Mouse (Mus musculus) left cerebral cortex, postnatal 36 days (tissue): ENCODE measurements at regions not wholly inside any gene's neighbourhood (a gene's known extent, or its start where the extent isn't known, plus 50 kb on each side); places are given as distances from the start of the nearest gene placed in this dataset.

Experiments used
- DNase-seq, 2 experiments: peaks; one replicate each; pipeline ENCODE4 v3.0.0; 2021 to 2022; ENCODE audit warnings: low spot score in 2 of 2, mixed read lengths in 1 of 2
- intact Hi-C: fragments of 180-260 bp; cut with DNase I; formaldehyde crosslinking; loops from one replicate; pipeline ENCODE4 v1.15.1; 2025

- no peak for DNase-seq
- intact Hi-C loops: no loop called here
These were observed 75.5 kb downstream of the Trib2 start for GRCm38 (mm10) chr12:15741219-15741618.

DNA sequence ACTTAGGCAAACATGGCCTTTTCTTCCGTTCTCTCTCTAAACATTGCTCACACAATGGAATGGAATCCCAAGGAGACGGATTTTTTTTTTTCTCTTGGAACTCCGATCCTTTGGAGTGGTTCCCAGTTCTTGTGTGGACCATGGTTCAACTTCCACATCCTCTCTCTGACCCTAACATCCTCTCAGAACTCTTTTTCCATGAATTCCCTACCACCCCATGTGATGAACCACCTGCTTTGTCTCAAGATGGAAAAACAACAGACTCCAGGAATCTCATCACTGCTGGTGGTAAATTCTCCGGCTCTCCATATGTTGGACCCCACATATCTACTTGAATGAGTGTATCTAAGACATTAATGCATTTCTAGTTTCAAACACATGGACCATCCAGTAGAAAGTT lies 77.7 kb downstream of the Trib2 start:
- intact Hi-C loops: no loop called here
- no peak for DNase-seq

GRCm38 (mm10) chr12:15731261-15731660 lies 85.5 kb downstream of the Trib2 start:
- no peak for DNase-seq
- intact Hi-C loops: no loop called here

DNA sequence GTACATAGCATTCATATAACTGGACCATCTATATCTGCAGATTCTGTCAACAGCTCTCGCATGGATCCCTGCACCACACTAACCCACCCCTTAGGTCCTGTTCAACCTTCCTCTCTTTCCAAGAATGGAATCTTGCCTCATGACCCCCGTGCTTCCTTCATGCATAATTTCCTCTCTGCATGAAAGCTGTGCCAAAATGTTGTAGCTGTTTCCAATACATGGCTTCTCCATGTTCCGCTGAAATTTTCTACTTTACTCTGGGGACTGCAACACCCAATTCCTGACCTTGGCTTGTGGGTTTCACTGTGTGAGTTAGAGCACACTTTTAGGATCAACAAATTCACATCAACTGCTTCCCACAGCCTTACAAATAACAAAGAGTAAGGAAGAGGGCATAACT lies 87.0 kb downstream of the Trib2 start:
- no peak for DNase-seq
- intact Hi-C loops: no loop called here

DNA sequence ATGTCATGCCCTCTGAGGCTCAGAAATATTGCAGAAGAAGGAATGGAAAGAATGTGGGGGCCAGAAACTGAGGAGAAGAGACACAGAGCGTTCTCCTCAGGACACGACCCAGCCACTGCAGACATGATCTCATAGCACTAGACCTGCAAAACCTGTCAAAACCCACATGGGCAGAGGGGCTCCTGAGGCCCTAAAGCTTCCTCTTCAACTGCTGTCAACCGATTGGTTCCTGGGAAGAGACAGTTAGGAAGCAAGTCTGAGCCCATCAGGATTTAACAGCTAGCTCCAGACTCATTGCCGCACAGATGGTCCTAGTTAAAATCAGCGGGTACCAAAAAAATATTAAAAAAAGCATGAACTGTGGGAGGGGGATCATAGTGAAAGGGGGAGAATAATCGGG lies 93.2 kb downstream of the Trib2 start:
- no peak for DNase-seq
- intact Hi-C loops: no loop called here

DNA sequence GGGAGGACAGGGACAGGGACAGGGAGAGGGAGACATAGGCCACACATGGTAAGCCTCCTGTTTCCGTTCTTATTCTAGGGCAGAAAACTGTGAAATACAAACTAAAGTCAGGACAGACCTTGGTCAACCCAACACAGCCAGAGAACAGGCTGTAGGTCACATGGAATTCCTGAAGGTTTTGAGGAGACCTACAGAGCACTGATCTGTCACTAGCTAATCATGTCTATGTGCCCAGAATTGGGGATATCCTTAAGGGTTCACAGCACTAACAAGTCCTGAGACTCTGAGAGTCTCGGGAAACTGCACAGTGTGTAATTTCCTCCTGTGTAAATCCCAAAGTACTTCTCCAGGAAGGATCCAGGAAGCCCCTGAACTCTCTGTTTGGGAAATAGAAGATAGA lies 94.6 kb downstream of the Trib2 start:
- intact Hi-C loops: no loop called here
- no peak for DNase-seq

- DNase-seq: no peak
- intact Hi-C loops: no loop called here
These were observed 96.6 kb downstream of the Trib2 start for GRCm38 (mm10) chr12:15720171-15720570.

GRCm38 (mm10) chr12:15718827-15719226 lies 97.9 kb downstream of the Trib2 start:
- DNase-seq: no peak
- intact Hi-C loops: no loop called here

DNA sequence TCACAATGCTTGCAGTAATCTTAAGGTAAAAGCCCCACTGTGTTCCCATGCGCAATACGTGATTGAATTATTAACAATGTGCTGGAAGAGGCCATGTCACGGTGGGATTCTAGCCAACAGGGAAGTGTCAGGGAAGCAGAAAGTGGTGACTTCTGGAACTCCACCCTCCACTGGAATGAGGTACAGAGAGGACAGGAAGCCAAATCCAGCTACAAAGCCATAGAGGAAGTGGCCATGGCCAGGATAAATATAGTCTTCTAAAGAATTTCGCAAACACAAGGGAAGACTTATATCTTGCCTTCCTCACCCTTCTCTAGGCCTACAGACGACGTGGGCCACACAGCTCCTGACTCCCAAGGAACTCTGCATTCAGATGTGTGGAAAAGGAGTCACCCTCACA lies 98.7 kb downstream of the Trib2 start:
- intact Hi-C loops: no loop called here
- DNase-seq: no peak

GRCm38 (mm10) chr12:15717342-15717741 lies 99.4 kb downstream of the Trib2 start:
- DNase-seq: no peak
- intact Hi-C loops: no loop called here

GRCm38 (mm10) chr12:15713623-15714022 lies 103.1 kb downstream of the Trib2 start:
- no peak for DNase-seq
- intact Hi-C loops: no loop called here

GRCm38 (mm10) chr12:15707570-15708095 lies 109.1 kb downstream of the Trib2 start:
- intact Hi-C loops: no loop called here
- no peak for DNase-seq

DNA sequence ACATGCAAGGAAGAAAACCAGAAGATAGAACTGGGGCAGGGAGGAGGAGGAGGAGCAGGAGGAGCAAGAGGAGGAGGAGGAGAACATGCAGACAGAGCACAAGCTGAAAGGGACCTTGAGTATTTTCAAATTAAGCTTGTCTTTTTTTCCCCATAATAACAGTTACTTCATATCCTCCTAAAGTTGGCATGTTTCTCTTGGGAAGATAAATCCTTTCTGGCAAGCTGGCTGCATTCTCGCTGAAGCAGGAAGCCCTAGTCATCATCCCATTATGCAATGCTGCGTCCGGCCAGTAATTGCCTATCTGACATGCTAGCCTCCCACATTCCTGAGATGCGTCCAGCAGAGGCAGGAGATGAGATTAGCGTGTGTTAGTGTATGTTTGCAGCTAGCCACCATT lies 112.3 kb downstream of the Trib2 start:
- intact Hi-C loops: no loop called here
- DNase-seq: peak; percentile 42

GRCm38 (mm10) chr12:15702137-15702536 lies 114.6 kb downstream of the Trib2 start:
- intact Hi-C loops: no loop called here
- no peak for DNase-seq

GRCm38 (mm10) chr12:15698829-15699228 lies 117.9 kb downstream of the Trib2 start:
- intact Hi-C loops: no loop called here
- DNase-seq: no peak

GRCm38 (mm10) chr12:15698042-15698771 lies 118.5 kb downstream of the Trib2 start:
- intact Hi-C loops: no loop called here
- no peak for DNase-seq

DNA sequence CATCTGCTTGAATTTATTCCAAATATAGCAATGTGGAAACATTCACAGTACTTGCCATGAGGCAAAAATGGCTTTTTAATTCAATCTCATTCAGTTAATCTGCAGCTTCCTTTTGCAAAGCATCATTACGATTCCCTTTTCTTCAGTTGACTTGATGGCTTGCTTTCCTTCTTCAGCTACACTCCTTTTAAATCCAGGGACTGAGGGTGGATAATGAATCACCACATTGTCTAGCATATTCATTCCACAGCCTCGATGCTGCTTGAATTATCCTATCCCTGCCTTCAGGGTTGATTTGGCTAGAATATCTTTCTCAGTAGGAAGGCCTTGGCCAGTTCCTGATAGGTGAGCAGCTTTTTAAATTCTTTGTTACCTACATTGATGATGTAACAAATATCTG lies 128.4 kb downstream of the Trib2 start:
- no peak for DNase-seq
- intact Hi-C loops: no loop called here

GRCm38 (mm10) chr12:15684311-15684710 lies 132.4 kb downstream of the Trib2 start:
- intact Hi-C loops: no loop called here
- no peak for DNase-seq

DNA sequence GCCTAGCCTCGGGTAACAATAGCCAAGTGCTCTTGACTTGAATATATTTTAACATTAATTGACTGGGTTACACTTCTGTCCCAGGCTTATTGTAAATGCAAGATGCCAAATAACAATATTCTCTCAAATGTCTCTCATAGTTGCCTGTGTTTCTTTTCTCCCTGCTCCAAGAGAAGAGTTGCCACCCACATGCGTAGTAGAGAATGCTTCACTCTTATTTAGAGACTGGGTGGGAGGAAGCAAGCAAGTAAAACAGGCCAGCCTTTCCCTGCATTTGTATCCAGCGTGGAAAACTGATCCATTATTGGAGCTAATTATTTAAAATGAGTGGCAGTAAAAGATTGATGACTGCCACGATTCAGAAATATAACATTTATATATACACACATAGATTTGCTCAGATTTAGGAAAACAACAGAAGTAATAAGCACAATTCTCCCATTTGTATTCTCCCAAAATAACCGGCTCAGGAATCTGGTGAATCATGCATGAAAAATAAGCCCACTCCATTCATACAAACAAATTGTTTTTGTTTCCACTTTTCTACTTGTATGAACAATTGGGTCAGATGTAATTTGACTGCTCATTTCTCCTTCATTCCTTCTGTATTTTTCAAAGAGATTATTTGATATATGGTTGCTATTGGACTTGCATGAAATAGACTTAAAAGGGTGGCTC lies 134.9 kb downstream of the Trib2 start:
- DNase-seq: no peak
- intact Hi-C loops: no loop called here

DNA sequence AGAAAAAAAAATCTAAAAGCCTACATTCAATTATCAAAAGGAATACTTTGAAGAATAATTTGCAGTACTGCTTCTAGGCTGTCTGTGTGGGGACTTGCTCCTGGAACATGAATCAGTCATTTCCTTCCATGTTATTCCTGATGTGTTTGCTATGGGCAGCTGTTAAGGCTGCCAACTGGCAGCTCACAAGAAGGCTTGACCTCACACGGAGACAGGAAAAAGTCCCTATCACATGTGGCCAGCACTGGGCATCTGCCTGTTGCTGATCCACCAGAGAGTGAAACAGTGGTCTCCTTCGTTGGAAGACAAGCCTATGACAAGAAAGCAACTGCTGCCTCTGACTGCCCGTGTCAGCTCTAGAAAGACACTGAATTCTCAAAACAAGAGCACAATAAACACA lies 140.6 kb downstream of the Trib2 start:
- DNase-seq: no peak
- intact Hi-C loops: no loop called here

- intact Hi-C loops: no loop called here
- no peak for DNase-seq
These were observed 157.0 kb downstream of the Trib2 start for GRCm38 (mm10) chr12:15659755-15660154.
